Mouse (Mus musculus): ENCODE data around the gene Tmem273.

Tmem273 gene

DNA sequence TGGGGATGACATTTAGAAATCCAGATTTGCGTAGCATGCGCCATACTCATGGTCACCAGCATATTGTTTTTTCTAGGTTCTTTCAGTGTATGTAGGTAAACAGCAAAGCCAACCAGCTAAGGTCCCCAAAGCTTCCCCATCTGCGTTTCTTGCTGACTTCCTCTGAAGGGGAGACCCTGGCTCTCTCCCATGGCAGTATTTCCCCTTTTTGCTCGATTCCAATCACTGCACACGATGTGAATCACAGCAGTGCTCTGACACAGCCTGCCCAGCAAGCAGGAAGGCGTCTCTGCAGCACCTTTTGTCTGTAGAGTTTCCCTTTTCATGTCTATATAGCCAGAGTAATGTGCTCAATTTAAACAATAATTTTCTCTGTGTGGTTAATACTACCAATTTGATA lies 26.7 kb downstream of the Tmem273 start:
- in situ Hi-C loops (cut with MboI) = no loop called here

DNA sequence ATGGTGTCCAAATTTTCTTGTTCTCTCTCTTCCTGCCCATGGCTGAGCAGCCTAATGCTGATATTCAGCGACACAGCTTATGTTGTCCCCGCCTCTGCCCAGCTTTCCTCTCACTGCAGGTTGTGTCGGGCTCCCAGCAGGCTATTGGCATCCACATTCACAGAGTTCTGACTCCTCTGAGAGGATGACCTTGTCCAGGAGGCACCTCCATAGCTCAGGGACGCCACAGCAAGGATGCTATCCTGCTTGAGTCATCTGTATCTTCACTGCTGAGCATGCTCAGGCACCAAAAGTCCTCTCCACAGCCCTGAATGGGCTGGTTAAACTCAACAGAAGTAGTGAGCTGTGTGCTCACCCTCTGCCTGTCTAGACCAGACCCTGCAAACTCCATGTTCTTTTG lies 29.2 kb downstream of the Tmem273 start:
- in situ Hi-C loops (cut with MboI) = no loop called here

DNA sequence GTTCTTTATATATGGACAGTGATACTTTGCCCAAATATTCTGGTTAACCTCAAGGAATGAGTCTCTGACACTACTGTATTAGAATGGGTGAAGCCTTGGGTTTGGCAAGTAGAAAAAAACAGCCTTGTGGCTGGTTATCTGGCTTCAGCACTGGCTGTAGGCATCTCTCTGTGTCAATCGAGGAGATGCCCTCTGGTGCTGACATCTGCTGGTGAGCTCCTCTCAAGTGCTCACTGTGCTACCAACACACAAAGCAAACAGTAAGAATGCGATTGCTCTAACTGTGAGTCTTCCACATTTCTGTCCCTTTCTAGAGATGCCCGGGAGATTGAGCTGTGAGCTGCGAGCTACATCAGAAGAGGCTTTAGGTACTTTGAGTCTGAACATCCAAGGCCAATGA lies 30.8 kb downstream of the Tmem273 start:
- in situ Hi-C loops (cut with MboI) = no loop called here

DNA sequence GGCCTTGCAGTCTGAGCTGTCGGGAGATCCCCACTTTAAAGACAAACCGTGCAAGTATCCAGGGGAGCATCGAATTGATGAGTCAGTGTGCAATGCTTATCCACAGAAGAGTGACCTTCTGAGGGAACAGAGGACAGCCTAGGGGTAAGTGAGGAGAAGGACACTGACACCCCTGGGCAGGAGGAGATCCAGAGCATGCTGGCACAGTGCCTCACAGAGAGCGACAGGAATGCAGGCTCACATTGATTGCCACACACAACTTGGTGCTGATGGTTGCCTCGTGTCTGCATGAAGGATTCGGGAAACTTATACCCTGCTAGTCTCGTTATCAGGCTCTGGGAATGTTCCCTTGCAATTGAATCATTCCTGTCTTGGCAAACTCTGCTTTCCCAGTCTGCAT lies 31.5 kb downstream of the Tmem273 start:
- in situ Hi-C loops (cut with MboI) = no loop called here

DNA sequence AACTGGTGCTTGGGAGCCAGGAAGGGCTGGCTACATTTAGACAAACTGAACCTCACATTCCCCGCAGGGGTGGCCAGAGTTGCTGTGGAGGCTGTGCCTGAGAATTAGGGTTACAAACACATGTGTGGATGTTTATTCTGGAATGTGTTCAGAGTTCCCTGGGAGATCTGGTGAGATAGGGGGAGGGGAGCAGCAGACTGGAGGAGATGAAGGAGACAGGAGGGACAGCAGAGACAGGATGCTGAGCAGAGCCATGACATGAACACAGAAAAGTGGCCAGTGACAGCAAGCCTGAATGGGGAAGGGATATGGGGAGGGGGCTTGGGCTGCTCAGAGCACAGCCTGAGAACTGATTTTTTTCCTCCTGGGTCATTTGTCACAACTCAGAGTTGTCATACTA lies 33.5 kb downstream of the Tmem273 start:
- in situ Hi-C loops (cut with MboI) = no loop called here

DNA sequence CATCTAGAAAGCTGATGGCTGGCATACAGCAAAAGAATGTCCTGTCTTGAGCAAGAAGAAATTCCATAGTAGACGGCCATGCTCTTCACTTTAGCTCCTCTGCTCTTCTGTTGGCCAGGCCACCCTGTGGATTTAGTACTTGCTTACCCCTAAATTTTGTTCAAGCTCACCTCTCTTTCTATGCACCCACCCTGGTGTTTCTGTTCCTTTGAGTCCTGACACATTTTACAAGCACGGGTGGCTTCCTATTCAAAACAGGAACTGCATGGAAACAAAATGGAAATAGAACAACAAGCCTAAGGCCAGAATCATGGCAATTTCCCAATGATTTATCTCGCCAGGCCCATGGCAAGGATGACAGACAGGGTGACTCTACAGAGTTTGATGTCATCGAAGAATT lies 37.0 kb downstream of the Tmem273 start:
- in situ Hi-C loops (cut with MboI) = no loop called here

DNA sequence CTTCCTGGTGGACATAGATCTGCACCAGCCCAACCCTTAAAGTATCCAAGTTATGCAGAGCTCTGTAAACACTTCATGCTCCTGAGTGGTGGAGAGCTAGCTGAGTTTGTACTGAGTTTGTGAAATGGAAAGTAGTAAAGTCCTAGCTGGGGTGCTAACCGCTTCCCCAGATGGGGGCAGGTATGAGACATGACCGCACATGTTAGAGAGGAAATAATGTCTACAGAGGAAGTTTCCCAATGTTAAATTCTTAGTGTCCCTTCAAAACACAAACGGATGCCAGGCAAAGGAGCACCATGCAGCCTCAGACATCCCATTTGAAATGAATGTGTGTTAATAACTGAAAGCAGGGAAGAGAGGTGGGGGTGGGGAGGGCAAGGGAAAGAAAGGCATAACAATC lies 38.1 kb downstream of the Tmem273 start:
- in situ Hi-C loops (cut with MboI) = no loop called here

DNA sequence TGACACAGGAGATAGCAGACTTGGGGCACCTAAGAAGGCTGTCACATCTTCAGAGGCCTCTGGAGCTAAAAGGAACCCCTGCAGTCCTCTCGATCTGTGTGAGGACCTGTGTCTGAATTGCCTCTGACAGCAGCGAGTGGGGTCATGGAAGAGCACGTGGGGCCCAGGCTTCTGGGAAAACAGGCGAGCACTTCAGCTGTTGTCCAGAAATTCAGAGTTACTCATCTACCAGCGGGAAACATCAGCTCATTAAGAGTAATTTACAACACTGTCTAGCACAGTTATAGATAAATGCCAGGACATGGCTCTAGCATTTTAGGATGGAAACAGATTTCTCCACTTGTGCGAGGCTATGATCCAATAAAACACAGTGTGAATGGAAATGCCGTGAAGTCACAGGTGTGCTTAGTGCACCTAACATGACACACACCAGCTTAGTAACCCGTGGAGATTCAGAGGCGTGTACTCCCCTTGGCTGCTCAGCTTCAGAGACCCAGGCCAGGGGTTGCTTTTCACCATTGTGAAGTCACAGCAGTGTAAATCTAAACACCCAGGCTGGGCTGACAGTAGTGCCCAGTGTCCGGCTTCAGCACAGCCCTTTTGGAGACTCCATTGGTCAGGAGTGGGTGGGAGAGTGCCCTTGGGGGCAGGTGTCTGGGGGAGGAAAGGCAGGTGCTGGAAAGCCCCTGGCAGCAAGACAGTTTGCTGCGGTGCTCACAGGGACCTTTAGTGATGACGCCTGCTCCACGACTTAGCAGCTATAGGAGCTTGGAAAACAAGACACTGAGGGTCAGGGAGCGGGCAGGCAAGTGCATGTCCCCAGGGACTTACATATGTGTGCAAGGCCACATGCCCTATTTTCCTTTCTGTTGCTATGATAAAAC lies 38.7 kb downstream of the Tmem273 start:
- in situ Hi-C loops (cut with MboI) = no loop called here

DNA sequence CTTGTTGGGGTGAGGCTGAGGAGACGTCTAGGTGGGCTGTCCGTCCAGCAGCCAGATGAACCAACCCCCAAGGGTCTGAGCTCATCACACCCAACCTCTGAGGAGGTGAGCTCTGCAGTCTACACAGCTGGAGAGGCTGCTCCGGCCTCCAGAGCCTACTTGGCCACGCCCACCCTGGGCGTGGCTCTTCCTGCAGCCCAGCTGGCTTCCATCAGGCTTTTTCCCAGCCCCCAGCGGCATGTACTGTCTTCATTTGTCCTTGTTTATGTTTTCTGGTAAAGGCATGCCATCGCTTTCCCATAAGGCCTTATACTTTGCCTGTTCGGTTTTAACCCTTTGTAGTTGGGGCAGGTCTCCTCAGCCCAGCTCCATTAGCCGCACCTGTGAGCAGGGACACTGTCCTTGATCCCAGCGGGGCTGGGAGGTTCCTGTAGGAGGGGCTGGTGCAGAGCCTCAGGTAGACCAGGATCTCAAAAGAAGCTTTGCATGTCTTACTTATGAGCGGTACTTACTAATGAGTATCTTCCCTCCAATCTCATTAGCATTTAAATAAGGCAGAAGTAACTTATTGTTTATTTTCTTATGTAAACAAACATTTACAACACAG lies 39.8 kb downstream of the Tmem273 start:
- in situ Hi-C loops (cut with MboI) = no loop called here

DNA sequence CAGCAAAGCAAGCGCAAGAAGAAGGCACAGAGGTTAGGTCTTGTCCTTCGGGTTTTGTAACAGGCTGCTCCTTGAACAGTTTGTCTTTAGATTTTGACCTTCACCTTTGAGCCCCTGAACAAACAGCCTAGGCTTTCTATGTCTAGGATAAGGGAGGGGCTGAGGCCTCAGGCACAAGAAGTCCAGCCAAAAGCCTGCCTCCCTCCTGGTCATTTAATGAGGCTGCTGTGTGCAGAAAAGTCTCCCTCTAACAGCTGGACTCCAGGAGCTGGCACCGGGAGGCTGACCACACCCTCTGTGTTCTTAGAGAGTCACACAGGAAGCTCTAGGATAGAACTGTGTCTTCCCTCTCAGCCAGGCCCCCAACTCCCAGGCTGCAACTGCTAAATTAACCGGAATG lies 41.4 kb downstream of the Tmem273 start:
- in situ Hi-C loops (cut with MboI) = no loop called here

DNA sequence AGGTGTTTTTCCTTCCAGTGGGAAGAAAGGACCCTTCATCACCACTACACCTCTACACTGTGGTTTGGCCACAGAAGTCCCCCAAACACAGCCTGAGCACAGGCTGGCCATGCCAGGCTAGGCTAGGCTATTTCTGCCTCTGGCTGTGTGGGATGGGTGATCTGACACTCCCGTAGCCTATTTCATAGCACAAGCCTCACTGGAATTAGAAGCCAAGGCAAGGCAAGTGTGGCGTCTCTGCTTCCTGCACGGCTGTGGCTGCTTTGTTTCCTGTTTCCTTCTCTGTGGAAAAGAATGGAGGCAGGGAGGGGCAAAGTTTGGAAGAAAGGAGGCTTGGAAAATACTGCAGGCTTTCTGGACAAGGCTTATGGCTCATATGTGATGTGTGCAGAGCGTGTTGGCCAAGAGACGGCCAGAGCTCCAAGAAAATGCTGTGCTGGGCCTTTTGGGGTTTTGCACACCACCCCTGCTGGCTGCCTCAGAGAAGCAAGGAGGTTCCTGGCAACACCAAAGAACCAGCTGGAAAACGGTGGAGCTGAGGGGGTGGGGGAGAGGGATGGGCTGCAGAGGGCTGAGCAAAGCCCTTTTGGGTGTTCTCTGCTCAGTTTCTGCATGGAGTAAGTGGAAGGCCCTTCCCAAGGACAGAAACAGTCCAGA lies 42.4 kb downstream of the Tmem273 start:
- in situ Hi-C loops (cut with MboI) = no loop called here

DNA sequence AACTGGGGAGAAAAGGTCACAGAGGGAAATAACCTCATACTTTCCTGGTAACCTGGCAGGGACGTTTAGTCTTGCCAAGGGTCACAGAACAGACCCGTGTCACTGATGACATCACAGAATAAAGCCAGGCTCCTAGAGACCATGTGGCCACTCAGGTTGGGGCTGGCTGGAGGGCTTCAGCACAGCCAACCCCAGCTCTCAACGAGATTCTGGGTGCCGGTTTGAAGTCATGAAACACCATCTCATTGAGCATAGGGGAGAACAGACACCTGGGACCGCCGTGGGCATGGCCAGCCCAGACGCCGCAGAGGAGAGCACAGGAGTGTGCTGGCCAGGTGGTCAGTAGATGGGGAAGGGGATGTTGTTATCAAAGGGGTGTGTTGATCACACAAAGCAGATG lies 48.1 kb downstream of the Tmem273 start, which contains the start of gene Fam170b:
Gene Fam170b, plus strand, starts transcription at position 116 of the 400 bp plus-strand sequence.
- in situ Hi-C loops (cut with MboI) = no loop called here

DNA sequence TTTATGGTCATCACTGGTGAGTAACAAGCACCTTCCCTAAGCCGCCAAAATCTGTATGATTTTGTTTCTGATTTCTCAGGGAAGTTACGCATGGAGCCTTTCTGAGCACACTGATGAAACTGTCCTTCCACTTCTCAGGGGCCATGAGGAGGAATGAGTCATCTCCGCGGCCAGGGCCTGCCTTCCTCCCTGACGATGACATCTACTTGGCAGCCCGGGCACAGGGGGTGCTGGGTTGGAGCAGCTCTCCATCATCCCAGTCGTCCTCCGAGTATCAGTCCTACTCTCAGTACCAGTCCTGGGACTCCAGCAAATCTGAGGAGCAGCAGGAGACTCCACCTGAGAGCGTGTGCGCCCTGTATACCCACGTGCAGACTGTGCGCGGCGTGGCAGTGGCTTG lies 49.4 kb downstream of the Tmem273 start:
- in situ Hi-C loops (cut with MboI) = no loop called here

DNA sequence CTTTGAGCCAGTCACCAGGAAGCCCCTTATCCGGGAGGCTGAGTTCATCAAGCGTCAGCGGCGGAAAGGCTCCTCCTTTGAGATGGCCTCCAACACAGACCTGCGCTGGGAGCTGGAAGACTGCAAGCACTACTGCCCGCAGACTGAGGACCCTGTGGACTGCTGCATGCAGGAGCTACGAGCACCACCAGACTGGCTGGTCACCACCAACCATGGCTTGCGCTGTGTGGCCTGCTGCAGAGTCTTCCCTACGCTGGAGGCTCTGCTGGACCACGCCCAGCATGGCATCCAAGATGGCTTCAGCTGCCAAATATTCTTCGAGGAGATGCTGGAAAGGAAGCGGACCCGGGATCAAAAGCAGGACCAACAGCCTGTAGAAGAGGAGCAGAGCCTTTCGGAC lies 49.8 kb downstream of the Tmem273 start:
- in situ Hi-C loops (cut with MboI) = no loop called here

DNA sequence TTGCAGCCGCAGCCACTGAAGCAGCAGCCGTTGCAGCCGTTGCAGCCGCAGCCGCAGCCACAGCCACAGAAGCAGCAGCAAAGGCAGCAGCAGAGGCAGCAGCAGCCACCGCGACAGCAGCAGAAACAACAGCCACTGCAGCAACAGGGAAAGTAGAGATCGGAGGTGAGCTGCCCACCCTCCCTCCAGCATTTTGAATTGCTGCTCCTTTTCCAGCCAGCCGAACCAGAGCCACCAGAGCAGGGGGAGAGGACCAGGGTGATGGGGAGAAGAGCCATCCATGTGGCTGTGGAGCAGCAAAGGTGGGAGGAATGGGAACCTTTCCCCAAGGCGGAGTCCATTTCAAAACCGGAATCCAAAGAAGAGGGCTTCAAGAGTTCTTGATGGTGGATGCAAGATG lies 50.4 kb downstream of the Tmem273 start:
- in situ Hi-C loops (cut with MboI) = no loop called here

DNA sequence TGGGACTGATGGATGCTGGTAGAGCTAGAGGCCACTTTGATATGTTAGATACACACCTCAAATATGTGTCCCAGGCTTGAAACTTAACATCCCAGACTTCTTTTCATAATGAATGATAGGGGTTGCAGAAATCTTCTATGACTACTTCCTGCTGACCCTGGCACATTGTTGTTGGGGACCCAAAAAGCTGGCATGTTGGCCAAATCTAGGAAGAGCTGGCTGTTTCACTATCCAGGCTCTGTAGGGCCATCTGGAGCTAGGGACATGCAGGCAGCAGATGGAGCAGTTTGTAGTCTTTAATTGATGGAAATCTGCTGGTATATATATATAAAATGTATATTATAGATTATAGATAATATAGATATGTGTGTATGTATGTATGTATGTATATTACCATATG lies 56.3 kb downstream of the Tmem273 start:
- in situ Hi-C loops (cut with MboI) = no loop called here

DNA sequence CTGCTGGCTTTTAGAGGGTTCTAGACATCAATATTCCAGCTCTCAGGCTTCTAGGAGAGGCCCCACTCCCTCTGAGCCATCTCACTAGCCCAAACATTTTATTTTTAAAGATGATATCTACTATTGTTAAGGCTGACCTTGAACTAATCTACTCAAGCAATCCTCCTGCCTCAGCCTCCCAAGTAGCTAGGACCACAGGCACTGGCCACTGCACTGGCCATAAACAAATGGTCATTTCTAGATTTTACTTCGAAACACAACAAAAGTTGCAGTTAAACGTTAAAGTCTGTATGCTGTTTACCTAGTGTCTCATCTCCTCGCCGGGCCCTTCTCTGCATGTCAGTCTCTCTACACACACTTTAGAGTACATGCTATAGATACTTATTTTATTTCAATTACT lies 68.3 kb downstream of the Tmem273 start:
- in situ Hi-C loops (cut with MboI) = no loop called here

DNA sequence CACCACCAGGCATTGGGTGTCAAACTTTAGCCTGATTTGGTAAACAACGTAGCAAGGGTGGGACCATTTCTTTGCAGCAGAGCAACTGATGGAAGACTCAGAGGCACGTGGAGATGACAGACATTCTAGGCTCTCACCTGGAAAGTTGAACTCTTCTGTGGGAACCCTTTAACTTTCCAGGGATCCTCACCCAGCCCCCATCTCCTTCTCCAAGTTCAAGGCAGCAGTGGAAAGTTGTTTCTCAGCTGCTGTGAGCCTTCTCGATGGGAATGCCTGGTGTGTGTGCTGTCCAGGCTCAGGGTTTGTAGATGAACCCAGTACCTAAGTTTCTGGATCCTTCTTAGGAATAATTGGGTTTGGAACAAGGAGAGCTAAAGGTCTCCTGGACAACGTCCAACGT lies 70.5 kb downstream of the Tmem273 start:
- in situ Hi-C loops (cut with MboI) = no loop called here

DNA sequence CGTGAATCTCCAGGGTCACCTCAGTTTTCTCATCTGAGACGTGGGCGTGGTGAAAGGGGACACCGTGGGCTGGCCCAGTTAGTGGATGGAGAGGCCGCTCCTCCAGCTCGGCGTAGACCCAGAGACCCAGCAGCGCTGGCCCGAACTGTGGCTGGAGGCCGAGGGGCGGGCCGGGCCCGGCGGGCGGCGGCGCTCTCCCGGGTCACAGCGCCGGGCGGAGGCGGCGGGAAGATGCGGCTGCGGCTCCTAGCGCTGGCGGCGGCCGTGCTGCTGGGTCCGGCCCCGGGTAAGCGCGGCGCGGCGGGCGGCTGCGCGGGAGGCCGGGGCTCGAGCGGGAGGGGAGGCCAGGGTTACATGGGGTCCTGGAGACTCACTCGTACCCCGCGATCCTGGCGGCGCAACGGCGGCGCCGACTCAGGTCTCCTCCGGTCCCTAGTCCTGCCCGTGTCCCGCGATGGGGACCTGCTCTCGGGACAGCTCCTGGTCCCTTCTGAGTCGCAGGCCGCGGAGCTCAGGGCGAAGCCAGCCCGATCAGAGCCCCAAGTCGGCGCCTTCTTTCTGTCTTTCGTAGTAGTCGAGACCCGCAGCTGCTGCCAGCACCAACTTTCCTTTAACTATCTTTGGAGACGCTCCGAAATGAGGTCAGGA lies 71.0 kb downstream of the Tmem273 start, which contains the start of gene Vstm4:
Gene Vstm4, plus strand, starts transcription at position 76 of the 648 bp plus-strand sequence.
- in situ Hi-C loops (cut with MboI) = no loop called here

DNA sequence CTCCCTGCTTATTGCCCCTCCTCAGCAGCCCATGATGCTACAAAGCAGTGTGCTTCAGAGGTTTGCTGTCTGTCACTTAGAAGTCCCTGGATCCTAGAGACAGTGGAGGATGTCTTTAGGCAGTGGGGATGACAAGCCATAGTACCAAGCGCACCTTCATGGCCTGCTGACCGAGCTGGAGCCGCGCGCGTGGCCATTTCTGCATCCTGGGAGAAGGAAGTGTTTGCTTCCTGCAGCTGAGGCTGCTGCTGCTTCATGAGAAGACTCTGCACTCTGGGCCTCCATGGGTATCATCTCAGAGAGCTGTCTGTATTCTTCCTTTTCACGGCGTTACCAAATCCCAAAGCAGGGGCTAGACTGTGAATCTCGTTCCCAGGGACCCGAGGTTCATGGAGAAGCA lies 72.6 kb downstream of the Tmem273 start:
- in situ Hi-C loops (cut with MboI) = no loop called here

DNA sequence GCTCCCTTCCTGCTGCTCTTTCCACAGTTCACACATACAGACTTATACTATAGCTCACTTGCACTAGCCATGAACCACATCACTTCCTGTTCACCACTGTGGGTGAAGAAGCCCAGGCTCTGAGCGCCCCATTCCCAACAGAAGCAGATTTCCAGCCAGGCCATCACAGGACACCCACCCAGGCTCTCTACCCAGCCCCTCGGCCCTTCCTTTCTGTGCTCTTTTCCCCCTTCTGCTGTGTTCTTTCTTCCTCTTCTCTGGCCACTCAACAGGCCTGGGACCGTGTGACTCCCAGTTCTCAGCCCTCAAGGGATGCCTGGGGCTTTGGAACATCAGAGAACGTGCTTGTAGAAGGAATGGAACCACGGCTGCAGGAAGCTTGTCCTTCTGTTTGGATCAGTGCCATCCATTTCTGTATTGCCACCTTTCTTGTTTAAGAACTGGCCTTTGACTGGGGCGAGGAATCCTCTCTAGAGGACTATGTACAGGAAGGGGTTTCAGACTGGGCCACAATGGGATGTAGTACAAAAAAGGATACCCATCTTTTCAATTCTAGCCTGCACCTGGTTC lies 73.3 kb downstream of the Tmem273 start:
- in situ Hi-C loops (cut with MboI) = no loop called here

Data from mature B cell (primary cell).